ENCODE assay signal across 8 mouse cellular contexts in genomic region chr9:68654333-68655017, GRCm38 (mm10). TPM values are rescaled to one million over a fixed set of nuclear protein-coding genes. Genes with fewer than 3 reads are reported as not detected.
DNase-seq lines count a peak whose midpoint lies in the region; ATAC-seq and TF ChIP-seq lines count a peak whose summit lies in the region.

No protein-coding gene starts in this region.

- peak overlapping the region; percentile 99 for H3K4me2 ChIP-seq in heart, embryonic 13.5 days
- H3K4me2 ChIP-seq in kidney, postnatal 0 days (ENCODE audit: low read length): peak overlapping the region; percentile 95
- H3K4me2 ChIP-seq in liver, embryonic 12.5 days: peak overlapping the region; percentile 68
- H3K4me2 ChIP-seq in neural tube, embryonic 15.5 days: peak overlapping the region; percentile 96

- no peak for ATAC-seq in heart, embryonic 13.5 days (ENCODE audit: extremely low read depth, insufficient number of reproducible peaks, low FRiP score, low TSS enrichment)
- peak; percentile 16; the same call in 1 of the 2 replicates for ATAC-seq in kidney, postnatal 0 days (replicated peaks; ENCODE audit: low FRiP score, low read depth)
- ATAC-seq in liver, embryonic 12.5 days: no peak
- ATAC-seq in neural tube, embryonic 15.5 days (ENCODE audit: low FRiP score): peak; percentile 59; the same call in 1 of the 2 replicates
- ATAC-seq in inflammation-experienced regulatory T-cells, adult 6 months: no peak

- H3K27me3 ChIP-seq in thymus, adult 2 months (ENCODE audit: control insufficient read depth, insufficient read depth, low read length): no peaks in the 10 kb centered on the region; the same call in 1 of the 2 replicates
- peaks cover 17% of the 10 kb centered on the region; the same call in 1 of the 2 replicates for H3K27me3 ChIP-seq in heart, embryonic 13.5 days (replicated peaks)
- H3K27me3 ChIP-seq in kidney, postnatal 0 days (ENCODE audit: insufficient read depth, low read length): no peaks in the 10 kb centered on the region
- peaks cover 59% of the 10 kb centered on the region for H3K27me3 ChIP-seq in liver, embryonic 12.5 days (replicated peaks)
- no peaks in the 10 kb centered on the region for H3K27me3 ChIP-seq in neural tube, embryonic 15.5 days (replicated peaks)

- TF ChIP-seq POLR2A in thymus, adult 2 months (IDR thresholded peaks at IDR 0.05; ENCODE audit: control insufficient read depth, extremely low read depth, insufficient read depth, low read length, poor library complexity): no peak
- no peak for TF ChIP-seq POLR2A in embryonic fibroblast, embryonic 13.5 days (IDR thresholded peaks at IDR 0.05; ENCODE audit: low read depth, low read length)

- H3K4me1 ChIP-seq in thymus, adult 2 months (replicated peaks; ENCODE audit: control insufficient read depth, insufficient read depth, low read length): no peaks in the 10 kb centered on the region
- H3K4me1 ChIP-seq in embryonic fibroblast, embryonic 13.5 days (ENCODE audit: control insufficient read depth, insufficient read depth, low read length): no peaks in the 10 kb centered on the region
- H3K4me1 ChIP-seq in heart, embryonic 13.5 days: peaks cover 13% of the 10 kb centered on the region
- 0 out of 2 replicates have a peak, but pooled peaks cover 3% of the 10 kb centered on the region for H3K4me1 ChIP-seq in kidney, postnatal 0 days (replicated peaks; ENCODE audit: insufficient read depth, low read length)
- H3K4me1 ChIP-seq in liver, embryonic 12.5 days: no peaks in the 10 kb centered on the region
- peaks cover 40% of the 10 kb centered on the region for H3K4me1 ChIP-seq in neural tube, embryonic 15.5 days

- H3K36me3 ChIP-seq in thymus, adult 2 months (ENCODE audit: control insufficient read depth, insufficient read depth, low read length): no peaks in the 10 kb centered on the region
- H3K36me3 ChIP-seq in heart, embryonic 13.5 days: no peaks in the 10 kb centered on the region
- H3K36me3 ChIP-seq in kidney, postnatal 0 days (ENCODE audit: insufficient read depth, low read length): no peaks in the 10 kb centered on the region
- H3K36me3 ChIP-seq in liver, embryonic 12.5 days: no peaks in the 10 kb centered on the region
- no peaks in the 10 kb centered on the region for H3K36me3 ChIP-seq in neural tube, embryonic 15.5 days

- no peak for TF ChIP-seq CTCF in thymus, adult 2 months (IDR thresholded peaks at IDR 0.05; ENCODE audit: borderline replicate concordance, control insufficient read depth, extremely low read depth, insufficient read depth, low read length, poor library complexity)
- no peak for TF ChIP-seq CTCF in embryonic fibroblast, embryonic 13.5 days (IDR thresholded peaks at IDR 0.05; ENCODE audit: borderline replicate concordance, insufficient read depth, low read length)
- TF ChIP-seq CTCF in kidney, postnatal 0 days (IDR thresholded peaks at IDR 0.05; ENCODE audit: low read depth): peak; percentile 31; the same call in 1 of the 2 replicates

- 0 out of 2 replicates have a peak overlapping the region, but pooled peaks have one; percentile 9 for H3K4me3 ChIP-seq in thymus, adult 2 months (ENCODE audit: control insufficient read depth, insufficient read depth, low read length)
- H3K4me3 ChIP-seq in embryonic fibroblast, embryonic 13.5 days (ENCODE audit: insufficient read depth, low read length): peak overlapping the region; percentile 69
- peak overlapping the region; percentile 88 for H3K4me3 ChIP-seq in heart, embryonic 13.5 days
- H3K4me3 ChIP-seq in kidney, postnatal 0 days (replicated peaks; ENCODE audit: low read depth, low read length): peak overlapping the region; percentile 66
- peak overlapping the region; percentile 59 for H3K4me3 ChIP-seq in liver, embryonic 12.5 days
- peak overlapping the region; percentile 94 for H3K4me3 ChIP-seq in neural tube, embryonic 15.5 days (replicated peaks)

- no peaks in the 10 kb centered on the region for H3K9me3 ChIP-seq in heart, embryonic 13.5 days
- H3K9me3 ChIP-seq in kidney, postnatal 0 days (replicated peaks; ENCODE audit: low read length): no peaks in the 10 kb centered on the region
- H3K9me3 ChIP-seq in liver, embryonic 12.5 days (replicated peaks): no peaks in the 10 kb centered on the region
- no peaks in the 10 kb centered on the region for H3K9me3 ChIP-seq in neural tube, embryonic 15.5 days (replicated peaks)

- H3K27ac ChIP-seq in thymus, adult 2 months (ENCODE audit: control insufficient read depth, insufficient read depth, low read length): no peak overlapping the region
- H3K27ac ChIP-seq in embryonic fibroblast, embryonic 13.5 days (ENCODE audit: insufficient read depth, low read length): no peak overlapping the region
- peak overlapping the region; percentile 85; the same call in 1 of the 2 replicates for H3K27ac ChIP-seq in heart, embryonic 13.5 days (replicated peaks)
- H3K27ac ChIP-seq in kidney, postnatal 0 days: peak overlapping the region; percentile 48
- no peak overlapping the region for H3K27ac ChIP-seq in liver, embryonic 12.5 days
- H3K27ac ChIP-seq in neural tube, embryonic 15.5 days (replicated peaks): peak overlapping the region; percentile 97

- 3% methylated on average over 43 of the region's 43 CpGs for WGBS in thymus, adult 2 months
- WGBS in heart, embryonic 13.5 days: under 1% methylated on average over 42 of the region's 43 CpGs
- under 1% methylated on average over 43 of the region's 43 CpGs for WGBS in kidney, postnatal 0 days
- WGBS in liver, embryonic 12.5 days (ENCODE audit: insufficient replicate concordance): 2% methylated on average over 43 of the region's 43 CpGs
- under 1% methylated on average over 43 of the region's 43 CpGs for WGBS in neural tube, embryonic 15.5 days

- DNase-seq in thymus, adult 2 months: no peak
- no peak for DNase-seq in thymus, postnatal 14 days
- peak; percentile 74 for DNase-seq in kidney, postnatal 0 days (ENCODE audit: low spot score)

- H3K9ac ChIP-seq in heart, embryonic 13.5 days: peak overlapping the region; percentile 88
- H3K9ac ChIP-seq in kidney, postnatal 0 days (ENCODE audit: low read depth, low read length): peak overlapping the region; percentile 59
- H3K9ac ChIP-seq in liver, embryonic 12.5 days: peak overlapping the region; percentile 46; the same call in 1 of the 2 replicates
- H3K9ac ChIP-seq in neural tube, embryonic 15.5 days (replicated peaks): peak overlapping the region; percentile 90

RNA-seq across cellular contexts. Expression of gene Rora, which starts 0.9 kb away (rescaled TPM):
- polyA plus RNA-seq in thymus, adult 2 months (2012; rRNA removed): 3.7 and 4.7 TPM in 2 replicates
- polyA plus RNA-seq in embryonic fibroblast, embryonic 13.5 days (2011; ENCODE audit: insufficient read length, low read depth, missing spikeins): 9.4 and 11.2 TPM in 2 replicates
- polyA plus RNA-seq in heart, embryonic 13.5 days (2015; fragmentation: Nextera tagmentation; extraction: Ambion mirVana): 6.1 and 7.5 TPM in 2 replicates
- 9.8 and 11.2 TPM in 2 replicates for polyA plus RNA-seq in kidney, postnatal 0 days (2015; fragmentation: Nextera tagmentation; extraction: Ambion mirVana)
- polyA plus RNA-seq in liver, embryonic 12.5 days (2016; fragmentation: Nextera tagmentation; extraction: Ambion mirVana): 2.4 and 2.7 TPM in 2 replicates
- 17.3 and 18.1 TPM in 2 replicates for polyA plus RNA-seq in neural tube, embryonic 15.5 days (2015; fragmentation: Nextera tagmentation; extraction: Ambion mirVana)
- 10 to 100 TPM; 38.3 to 98.2 (median 52.9) TPM for polyA plus RNA-seq in inflammation-experienced regulatory T-cells, adult 6 months (2017; shearing (Covaris generic))

Comparison
In these comparisons a context has a peak if more than half of its experiments do, and no peak if none do; other contexts are left out.
1. H3K27ac ChIP-seq: peak in heart, embryonic 13.5 days (single experiment), kidney, postnatal 0 days (single experiment) and neural tube, embryonic 15.5 days (single experiment); none in thymus, adult 2 months (single experiment), embryonic fibroblast, embryonic 13.5 days (single experiment) and liver, embryonic 12.5 days (single experiment).
2. H3K4me3 ChIP-seq: peak in every context shown above with its lines; median percentile 94 in neural tube, embryonic 15.5 days; 88 in heart, embryonic 13.5 days; 69 in embryonic fibroblast, embryonic 13.5 days; 66 in kidney, postnatal 0 days; 59 in liver, embryonic 12.5 days; 9 in thymus, adult 2 months.
3. ATAC-seq: peak in kidney, postnatal 0 days (single experiment) and neural tube, embryonic 15.5 days (single experiment); none in heart, embryonic 13.5 days (single experiment), liver, embryonic 12.5 days (single experiment) and inflammation-experienced regulatory T-cells, adult 6 months (single experiment).
4. Peak in every context shown above with its lines, with median percentiles within 50 percentile points of each other: H3K4me2 ChIP-seq and H3K9ac ChIP-seq.